Mouse (Mus musculus) MEL (cell line): ENCODE data around the gene Miga1. TPM values are rescaled to one million over a fixed set of nuclear protein-coding genes. Genes with fewer than 3 reads are reported as not detected.

Source experiments
- DNase-seq: peaks from one replicate; pipeline ENCODE4 v3.0.0; 2011; ENCODE audit warnings: low read depth, low spot score
- H3K27ac ChIP-seq: 2 replicates; pipeline ENCODE4 v1.5.1; 2012; ENCODE audit warnings: low read depth, mild to moderate bottlenecking, control low read depth, low read length, moderate library complexity; ENCODE audit not compliant: control insufficient read depth
- H3K27me3 ChIP-seq, 2 experiments: fragments of 150-350 bp in 1 of 2; sonication (generic) in 1 of 2; 2 replicates each; pipeline ENCODE4 v1.6.1; 2012; ENCODE audit warnings: low read length in 2 of 2, mild to moderate bottlenecking in 2 of 2, improper control_type of control experiment in 1 of 2, moderate library complexity in 1 of 2; ENCODE audit not compliant: insufficient read depth in 2 of 2, control insufficient read depth in 1 of 2
- H3K36me3 ChIP-seq, 2 experiments: 2 replicates each; pipeline ENCODE4 v1.6.1; 2012 to 2014; ENCODE audit warnings: low read length in 2 of 2, improper control_type of control experiment in 1 of 2, inconsistent platforms in 1 of 2, mild to moderate bottlenecking in 1 of 2; ENCODE audit not compliant: insufficient read depth in 2 of 2, control insufficient read depth in 1 of 2
- H3K4me1 ChIP-seq, 2 experiments: fragments of 150-350 bp in 1 of 2; sonication (generic) in 1 of 2; 2 replicates each; pipeline ENCODE4 v1.6.1; 2012; ENCODE audit warnings: low read length in 2 of 2, improper control_type of control experiment in 1 of 2, mild to moderate bottlenecking in 1 of 2; ENCODE audit not compliant: insufficient read depth in 2 of 2, control insufficient read depth in 1 of 2
- H3K4me3 ChIP-seq, 2 experiments: fragments of 150-350 bp in 1 of 2; sonication (generic) in 1 of 2; 2 replicates each; pipeline ENCODE4 v1.5.1; 2012; ENCODE audit warnings: low read depth in 2 of 2, low read length in 2 of 2, mild to moderate bottlenecking in 2 of 2, moderate library complexity in 2 of 2, control low read depth in 1 of 2, improper control_type of control experiment in 1 of 2; ENCODE audit not compliant: control insufficient read depth in 1 of 2, insufficient read depth in 1 of 2
- H3K79me2 ChIP-seq: 2 replicates; pipeline ENCODE4 v1.6.1; 2012; ENCODE audit warnings: mild to moderate bottlenecking, low read length, moderate library complexity; ENCODE audit not compliant: control insufficient read depth, poor library complexity, insufficient read depth
- H3K9ac ChIP-seq: 2 replicates; pipeline ENCODE4 v1.6.1; 2012; ENCODE audit warnings: low read depth, mild to moderate bottlenecking, control low read depth, low read length, moderate library complexity; ENCODE audit not compliant: control insufficient read depth, poor library complexity, severe bottlenecking
- H3K9me3 ChIP-seq: fragments of 150-350 bp; sonication (generic); replicated peaks from 2 replicates; pipeline ENCODE4 v1.6.1; 2012; ENCODE audit warnings: mild to moderate bottlenecking, low read length, improper control_type of control experiment, moderate library complexity; ENCODE audit not compliant: insufficient read depth
- CHD1 ChIP-seq: IDR thresholded peaks from 2 replicates; pipeline ENCODE4 v1.6.1; 2012; ENCODE audit warnings: low read depth, mild to moderate bottlenecking, inconsistent platforms, low read length, improper control_type of control experiment
- E2F4 ChIP-seq: IDR thresholded peaks from 2 replicates; pipeline ENCODE4 v1.6.1; 2011; ENCODE audit warnings: low read depth, low read length, improper control_type of control experiment, borderline replicate concordance
- EP300 ChIP-seq, 2 experiments: IDR thresholded peaks; 2 replicates each; pipeline ENCODE4 v1.6.1; 2011; ENCODE audit warnings: improper control_type of control experiment in 2 of 2, low read length in 2 of 2, low read depth in 1 of 2, mild to moderate bottlenecking in 1 of 2
- ETS1 ChIP-seq: IDR thresholded peaks from 2 replicates; pipeline ENCODE4 v1.6.1; 2012; ENCODE audit warnings: low read depth, mild to moderate bottlenecking, inconsistent platforms, low read length, improper control_type of control experiment, moderate library complexity
- GATA1 ChIP-seq: IDR thresholded peaks from 2 replicates; pipeline ENCODE4 v1.6.1; 2011; ENCODE audit warnings: low read depth, low read length, improper control_type of control experiment
- HCFC1 ChIP-seq: IDR thresholded peaks from 2 replicates; pipeline ENCODE4 v1.6.1; 2012; ENCODE audit warnings: low read depth, mild to moderate bottlenecking, inconsistent platforms, low read length, improper control_type of control experiment, moderate library complexity
- MAX ChIP-seq: IDR thresholded peaks from 2 replicates; pipeline ENCODE4 v1.6.1; 2011; ENCODE audit warnings: low read length, improper control_type of control experiment
- MEF2A ChIP-seq: IDR thresholded peaks from 2 replicates; pipeline ENCODE4 v1.6.1; 2014; ENCODE audit warnings: low read depth, mild to moderate bottlenecking, inconsistent platforms, low read length, improper control_type of control experiment; ENCODE audit not compliant: poor library complexity, insufficient replicate concordance, severe bottlenecking; ENCODE audit errors: extremely low read depth
- MYC ChIP-seq: IDR thresholded peaks from 2 replicates; pipeline ENCODE4 v1.6.1; 2011; ENCODE audit warnings: low read depth, mild to moderate bottlenecking, low read length, improper control_type of control experiment, moderate library complexity
- NELFE ChIP-seq: IDR thresholded peaks from 2 replicates; pipeline ENCODE4 v1.6.1; 2011; ENCODE audit warnings: low read depth, low read length, improper control_type of control experiment
- NRF1 ChIP-seq: IDR thresholded peaks from 2 replicates; pipeline ENCODE4 v1.6.1; 2014; ENCODE audit warnings: low read depth, mild to moderate bottlenecking, inconsistent platforms, low read length, improper control_type of control experiment, moderate library complexity; ENCODE audit not compliant: poor library complexity, insufficient read depth, severe bottlenecking
- POLR2AphosphoS2 ChIP-seq: IDR thresholded peaks from 2 replicates; pipeline ENCODE4 v1.6.1; 2011; ENCODE audit warnings: low read length, improper control_type of control experiment
- RAD21 ChIP-seq: IDR thresholded peaks from 2 replicates; pipeline ENCODE4 v1.6.1; 2011; ENCODE audit warnings: mild to moderate bottlenecking, low read depth, low read length, improper control_type of control experiment
- SIN3A ChIP-seq: IDR thresholded peaks from 2 replicates; pipeline ENCODE4 v1.6.1; 2012; ENCODE audit warnings: low read length, improper control_type of control experiment, inconsistent platforms
- SMC3 ChIP-seq: IDR thresholded peaks from 2 replicates; pipeline ENCODE4 v1.6.1; 2011; ENCODE audit warnings: low read depth, low read length, improper control_type of control experiment
- TCF12 ChIP-seq: IDR thresholded peaks from 2 replicates; pipeline ENCODE4 v1.6.1; 2014; ENCODE audit warnings: low read depth, mild to moderate bottlenecking, inconsistent platforms, low read length, improper control_type of control experiment, moderate library complexity
- ZC3H11A ChIP-seq: IDR thresholded peaks from 2 replicates; pipeline ENCODE4 v1.6.1; 2012; ENCODE audit warnings: low read depth, mild to moderate bottlenecking, inconsistent platforms, low read length, improper control_type of control experiment
- ZNF384 ChIP-seq: IDR thresholded peaks from 2 replicates; pipeline ENCODE4 v1.6.1; 2012; ENCODE audit warnings: low read depth, mild to moderate bottlenecking, inconsistent platforms, low read length, improper control_type of control experiment
- polyA plus RNA-seq, 2 experiments: library from polyadenylated mRNA; stranded (reverse) in 1 of 2; unstranded in 1 of 2; fragments of >175 nt in 1 of 2; fragments of >200 nt in 1 of 2; gene quantifications; 2 replicates each; pipeline versions ENCODE4 v1.2.1 to v1.2.4; 2012; ENCODE audit warnings: low replicate concordance in 2 of 2, low read depth in 1 of 2; ENCODE audit not compliant: insufficient read length in 2 of 2, insufficient read depth in 1 of 2, missing spikeins in 1 of 2
- total RNA-seq: library from RNA; depleted of rRNA; stranded (reverse); fragments of 300-350 nt; gene quantifications from 2 replicates; pipeline ENCODE4 v1.2.3, GENCODE M21; 2012

Gene Miga1
- total and polyA plus RNA-seq, 3 experiments = 14.2 to 16.2 TPM; not detected in 1

- H3K27me3 ChIP-seq = no peaks in the 10 kb centered on the region
- no peak overlapping the region for H3K4me3 ChIP-seq
- H3K9ac ChIP-seq = no peak overlapping the region
- TF ChIP-seq MYC (no peak), MEF2A (no peak), ZC3H11A (no peak), GATA1 (no peak), ZNF384 (peak; percentile 69), SMC3 (no peak), EP300 (IDR thresholded peaks at IDR 0.05; ENCODE audit: low read depth in 1 of 2, low read length in 2 of 2) (no peak)
- H3K27ac ChIP-seq = no peak overlapping the region
- no peaks in the 10 kb centered on the region for H3K9me3 ChIP-seq
- no peak for DNase-seq
- peaks cover 7 to 9% of the 10 kb centered on the region in 2 experiments for H3K4me1 ChIP-seq
- no peaks in the 10 kb centered on the region for H3K79me2 ChIP-seq
- H3K36me3 ChIP-seq = peaks cover 0 to 7% of the 10 kb centered on the region in 2 experiments; a peak in 3 of 4 replicates
Measured at GRCm38 (mm10) chr3:152304093-152304815, 36.0 kb downstream of the Miga1 start.

DNA sequence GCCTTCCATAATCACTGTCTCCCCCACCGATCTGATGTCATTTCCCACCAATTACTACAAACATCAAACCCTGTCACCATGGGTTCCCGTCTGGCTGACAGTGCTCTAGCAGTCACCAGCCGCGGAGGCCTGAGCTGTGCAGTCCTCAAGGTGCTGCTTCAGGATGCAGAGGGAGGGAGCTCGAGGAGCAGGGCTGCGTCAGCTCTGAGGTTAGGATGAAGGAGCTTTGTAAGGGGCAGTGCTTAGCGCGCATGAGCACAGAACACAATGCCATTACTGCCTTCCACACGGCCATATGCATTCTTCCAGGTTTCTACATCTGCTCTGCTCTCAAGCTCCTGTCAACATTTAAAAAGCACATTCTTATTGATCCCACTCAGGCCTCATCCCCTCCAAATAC is 37.2 kb downstream of the Miga1 start:
- H3K79me2 ChIP-seq = no peaks in the 10 kb centered on the region
- no peak overlapping the region for H3K4me3 ChIP-seq
- H3K9me3 ChIP-seq = no peaks in the 10 kb centered on the region
- H3K27me3 ChIP-seq = no peaks in the 10 kb centered on the region
- no peak for TF ChIP-seq NRF1
- no peak for TF ChIP-seq EP300 (IDR thresholded peaks at IDR 0.05; ENCODE audit: low read depth in 1 of 2, low read length in 2 of 2)
- TF ChIP-seq HCFC1 = no peak
- no peak for TF ChIP-seq E2F4
- no peak for TF ChIP-seq ETS1
- TF ChIP-seq CHD1 = no peak
- TF ChIP-seq POLR2AphosphoS2 = no peak
- no peak for TF ChIP-seq SIN3A
- TF ChIP-seq MAX = no peak
- no peak for TF ChIP-seq ZC3H11A
- TF ChIP-seq MYC = no peak
- TF ChIP-seq SMC3 = no peak
- no peak for TF ChIP-seq RAD21
- no peak for TF ChIP-seq TCF12
- TF ChIP-seq GATA1 = no peak
- TF ChIP-seq NELFE = no peak
- H3K4me1 ChIP-seq = no peaks in the 10 kb centered on the region
- no peaks in the 10 kb centered on the region; a peak in 1 of 4 replicates for H3K36me3 ChIP-seq
- H3K27ac ChIP-seq = no peak overlapping the region
- DNase-seq = no peak
- H3K9ac ChIP-seq = no peak overlapping the region
